Mouse (Mus musculus) liver, embryonic 15.5 days (tissue): Measurements from ENCODE around the gene Kcnh3. TPM values are rescaled to one million over a fixed set of nuclear protein-coding genes. Genes with fewer than 3 reads are reported as not detected.

ENCODE experiments used
- ATAC-seq: fragments of 200-750 bp; cut with Nextera tagmentation; 2 replicates; pipeline ENCODE4 v1.8.0; 2017; ENCODE audit warnings: moderate number of reproducible peaks, mild to moderate bottlenecking, moderate library complexity; ENCODE audit not compliant: insufficient read depth
- H3K27ac ChIP-seq: fragments of 300-500 bp; sonication (generic); replicated peaks from 2 replicates; pipeline ENCODE4 v1.5.1; 2015; ENCODE audit warnings: mild to moderate bottlenecking, inconsistent platforms
- H3K27me3 ChIP-seq: fragments of 300-500 bp; sonication (generic); 2 replicates; pipeline ENCODE4 v1.6.1; 2015; ENCODE audit warnings: mild to moderate bottlenecking, inconsistent platforms
- H3K36me3 ChIP-seq: fragments of 300-500 bp; sonication (generic); replicated peaks from 2 replicates; pipeline ENCODE4 v1.6.1; 2015; ENCODE audit warnings: moderate library complexity, mild to moderate bottlenecking, inconsistent platforms
- H3K4me1 ChIP-seq: fragments of 300-500 bp; sonication (generic); replicated peaks from 2 replicates; pipeline ENCODE4 v1.6.1; 2015; ENCODE audit warnings: inconsistent platforms
- H3K4me2 ChIP-seq: fragments of 300-500 bp; sonication (generic); 2 replicates; pipeline ENCODE4 v1.6.1; 2015; ENCODE audit warnings: moderate library complexity, mild to moderate bottlenecking, inconsistent platforms
- H3K4me3 ChIP-seq: fragments of 300-500 bp; sonication (generic); replicated peaks from 2 replicates; pipeline ENCODE4 v1.5.1; 2015; ENCODE audit warnings: mild to moderate bottlenecking, inconsistent platforms
- H3K9ac ChIP-seq: fragments of 300-500 bp; sonication (generic); 2 replicates; pipeline ENCODE4 v1.6.1; 2015; ENCODE audit warnings: moderate library complexity, mild to moderate bottlenecking, inconsistent platforms
- H3K9me3 ChIP-seq: fragments of 300-500 bp; sonication (generic); replicated peaks from 2 replicates; pipeline ENCODE4 v1.6.1; 2016; ENCODE audit warnings: inconsistent platforms
- WGBS: fragments of 180-500 bp; shearing (Covaris S2); methylation state at CpG from one replicate; pipeline ENCODE4 v1.1.7; 2015; ENCODE audit warnings: mixed read lengths; ENCODE audit not compliant: insufficient replicate concordance; 5-methylcytosine and 5-hydroxymethylcytosine counted together
- polyA plus RNA-seq: library from polyadenylated mRNA; unstranded; fragments of >200 nt; fragmentation: Nextera tagmentation; extraction: Ambion mirVana; gene quantifications from 2 replicates; pipeline ENCODE4 v1.2.1, GENCODE M21; 2015

Gene Kcnh3
- polyA plus RNA-seq, 1 experiment from 2014 or later, result 0.12 TPM

DNA sequence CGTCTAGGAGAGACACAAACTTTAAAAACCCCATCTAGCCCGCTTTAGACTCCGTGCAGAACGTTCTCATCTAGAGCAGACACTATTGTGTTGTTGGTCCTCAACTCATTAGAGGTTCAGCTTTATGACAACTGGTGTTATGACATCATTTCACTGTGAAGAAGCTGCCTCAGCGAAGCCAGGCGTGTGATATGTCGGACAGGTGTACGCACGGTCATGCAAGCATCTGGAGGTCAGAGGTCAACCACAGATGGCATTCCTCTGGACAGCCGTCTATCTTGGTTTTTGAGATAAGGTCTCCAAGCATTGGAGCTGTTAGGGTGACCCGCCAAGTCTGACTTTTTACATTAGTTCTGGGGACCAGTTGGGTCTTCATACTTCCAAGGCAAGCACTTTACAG is 65.9 kb downstream of the Kcnh3 start:
- H3K27me3 ChIP-seq, result peaks cover 15% of the 10 kb centered on the region
- no peak overlapping the region for H3K4me3 ChIP-seq
- no peak overlapping the region for H3K4me2 ChIP-seq
- no peak overlapping the region for H3K27ac ChIP-seq
- H3K36me3 ChIP-seq, result no peaks in the 10 kb centered on the region
- H3K9ac ChIP-seq, result no peak overlapping the region
- WGBS, result 73% methylated on average over 11 of the region's 11 CpGs
- no peaks in the 10 kb centered on the region for H3K9me3 ChIP-seq
- no peak for ATAC-seq
- peaks cover 19% of the 10 kb centered on the region for H3K4me1 ChIP-seq

Other genes with a start within 250 kb of the Kcnh3 start
- gene Tuba1c, start 195.0 kb upstream of the Kcnh3 start, polyA plus RNA-seq, result 271 and 291 TPM in 2 replicates
- gene Prph, start 169.7 kb upstream of the Kcnh3 start, polyA plus RNA-seq, result 0.83 and 1.2 TPM in 2 replicates
- 14.6 and 15.9 TPM in 2 replicates for gene Troap, start 150.3 kb upstream of the Kcnh3 start, polyA plus RNA-seq
- not detected in 2 replicates for gene C1ql4, start 137.0 kb upstream of the Kcnh3 start, polyA plus RNA-seq
- 18.1 and 21.5 TPM in 2 replicates for gene Dnajc22, start 131.7 kb upstream of the Kcnh3 start, polyA plus RNA-seq
- gene Spats2, start 98.9 kb upstream of the Kcnh3 start, polyA plus RNA-seq, result 6.7 and 7.7 TPM in 2 replicates
- 42.8 and 46.2 TPM in 2 replicates for gene Mcrs1, start 27.1 kb downstream of the Kcnh3 start, polyA plus RNA-seq
- gene Prpf40b, start 70.2 kb downstream of the Kcnh3 start, polyA plus RNA-seq, result 6.6 and 8.8 TPM in 2 replicates
- not detected in 2 replicates for gene Fam186b, start 71.0 kb downstream of the Kcnh3 start, polyA plus RNA-seq
- gene Fmnl3, start 145.6 kb downstream of the Kcnh3 start, polyA plus RNA-seq, result 3.5 and 3.8 TPM in 2 replicates
- 278 and 304 TPM in 2 replicates for gene Tmbim6, start 168.0 kb downstream of the Kcnh3 start, polyA plus RNA-seq
- 0.92 and 1.3 TPM in 2 replicates for gene Nckap5l, start 232.9 kb downstream of the Kcnh3 start, polyA plus RNA-seq
- 5.2 and 5.3 TPM in 2 replicates for gene Bcdin3d, start 249.9 kb downstream of the Kcnh3 start, polyA plus RNA-seq